Mouse (Mus musculus) erythroblast, embryonic 14.5 days (primary cell): ENCODE results near the gene Thpo.

Experiments used
- GATA1 ChIP-seq: IDR thresholded peaks from 2 replicates; pipeline ENCODE4 v1.6.1; 2012; ENCODE audit warnings: low read length, inconsistent platforms, mixed read lengths
- TAL1 ChIP-seq: IDR thresholded peaks from 3 replicates; pipeline ENCODE4 v1.6.1; 2012; ENCODE audit warnings: low read length, inconsistent platforms, mixed read lengths

- TF ChIP-seq GATA1 (no peak), TAL1 (no peak)
These were observed 25.9 kb downstream of the Thpo start for GRCm38 (mm10) chr16:20708220-20708938.
